Mouse (Mus musculus) bone marrow, adult 2 months (tissue): ENCODE measurements around the gene Mgarp.

Source experiments
- CTCF ChIP-seq: fragments of 200-500 bp; IDR thresholded peaks from 2 replicates; pipeline ENCODE4 v1.5.1; 2011; ENCODE audit warnings: low read length, control low read depth; ENCODE audit not compliant: control insufficient read depth, insufficient read depth
- POLR2A ChIP-seq: fragments of 200-500 bp; IDR thresholded peaks from 2 replicates; pipeline ENCODE4 v1.6.1; 2011; ENCODE audit warnings: low read depth, mild to moderate bottlenecking, control low read depth, low read length, borderline replicate concordance; ENCODE audit not compliant: control insufficient read depth

GRCm38 (mm10) chr3:51378665-51378946 lies 17.9 kb downstream of the Mgarp start:
- TF ChIP-seq CTCF: no peak
- no peak for TF ChIP-seq POLR2A
